Mouse (Mus musculus): Measurements from ENCODE around the gene Kars.

Gene Kars

DNA sequence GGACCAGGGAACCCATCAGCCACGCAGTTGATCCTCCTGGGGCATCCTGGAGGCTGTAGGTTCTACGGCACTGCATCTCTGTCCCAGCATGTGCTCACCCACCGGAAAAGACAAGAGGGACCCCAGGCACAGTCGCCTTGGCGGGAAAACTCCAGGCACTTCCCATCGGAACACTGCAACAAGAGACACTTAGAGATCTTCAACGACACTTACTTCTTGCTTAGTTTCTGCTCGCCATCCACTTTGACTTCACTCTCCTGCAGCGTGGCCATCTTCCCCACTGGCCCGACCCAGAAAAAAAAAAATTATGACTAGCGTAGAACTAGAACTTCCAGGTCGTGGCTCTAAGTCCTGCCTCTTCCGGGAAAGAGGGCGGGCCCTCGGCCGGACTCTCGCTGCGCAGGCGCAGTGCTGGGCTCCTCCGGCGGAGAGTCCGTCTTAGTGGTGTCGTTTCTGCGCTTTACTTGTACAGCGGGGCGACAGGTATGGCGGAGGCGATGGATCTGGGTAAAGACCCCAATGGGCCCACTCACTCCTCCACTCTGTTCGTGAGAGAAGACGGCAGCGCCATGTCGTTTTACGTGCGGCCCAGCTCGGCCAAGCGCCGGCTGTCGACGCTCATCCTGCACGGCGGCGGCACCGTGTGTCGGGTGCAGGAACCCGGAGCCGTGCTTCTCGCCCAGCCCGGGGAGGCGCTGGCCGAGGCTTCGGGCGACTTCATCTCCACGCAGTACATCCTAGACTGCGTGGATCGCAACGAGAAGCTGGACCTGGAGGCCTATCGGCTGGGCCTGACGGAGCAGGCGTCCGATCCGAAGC, at the start of gene Kars, which contains the start of gene Terf2ip:
TSS of gene Kars (minus strand) at position 327 of the 819 bp plus-strand sequence.
TSS of gene Terf2ip (plus strand) at position 402 of the 819 bp plus-strand sequence.
- no peak for TF ChIP-seq GATA4 (IDR thresholded peaks at IDR 0.05; ENCODE audit: insufficient replicate concordance, low read length)

DNA sequence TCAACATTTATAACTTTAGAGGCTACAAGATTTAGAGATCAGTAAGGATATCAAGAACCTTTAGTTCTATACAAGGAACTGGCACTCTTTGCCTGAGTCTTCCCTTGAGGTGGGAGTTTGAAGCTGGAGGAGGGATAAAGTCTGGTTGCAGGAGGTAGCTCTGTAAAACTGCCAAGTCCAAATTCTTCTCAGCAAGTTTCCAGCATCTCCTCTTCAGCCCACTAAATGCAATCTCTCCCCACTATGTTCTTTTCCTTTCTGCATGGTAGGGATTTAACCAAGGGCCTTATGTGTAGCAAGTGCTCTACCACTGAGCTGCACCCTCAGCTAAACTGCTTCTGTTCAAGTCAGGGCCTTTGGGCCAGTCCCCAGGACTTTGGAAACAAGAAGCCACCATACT, 43.3 kb upstream of the Kars start:
- TF ChIP-seq GATA4 (IDR thresholded peaks at IDR 0.05; ENCODE audit: insufficient replicate concordance, low read length): no peak

DNA sequence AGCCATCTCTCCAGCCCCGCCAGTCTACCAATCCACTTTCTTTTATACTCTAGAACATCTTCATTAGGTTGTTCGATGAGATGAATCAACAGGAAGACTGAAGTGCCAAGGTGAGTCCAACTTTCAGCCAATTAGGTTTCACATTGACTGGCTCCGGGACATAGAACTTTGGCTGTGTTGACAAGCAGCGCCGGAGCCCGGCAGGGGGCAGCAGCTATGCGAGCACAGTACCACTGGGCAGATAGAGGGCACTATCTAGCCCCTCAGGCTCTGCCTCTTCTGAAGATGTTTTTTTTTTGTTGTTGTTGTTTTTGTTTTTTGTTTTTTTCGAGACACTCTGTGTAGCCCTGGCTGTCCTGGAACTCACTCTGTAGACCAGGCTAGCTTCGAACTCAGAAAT, 40.4 kb upstream of the Kars start:
- TF ChIP-seq GATA4 (IDR thresholded peaks at IDR 0.05; ENCODE audit: insufficient replicate concordance, low read length): no peak

DNA sequence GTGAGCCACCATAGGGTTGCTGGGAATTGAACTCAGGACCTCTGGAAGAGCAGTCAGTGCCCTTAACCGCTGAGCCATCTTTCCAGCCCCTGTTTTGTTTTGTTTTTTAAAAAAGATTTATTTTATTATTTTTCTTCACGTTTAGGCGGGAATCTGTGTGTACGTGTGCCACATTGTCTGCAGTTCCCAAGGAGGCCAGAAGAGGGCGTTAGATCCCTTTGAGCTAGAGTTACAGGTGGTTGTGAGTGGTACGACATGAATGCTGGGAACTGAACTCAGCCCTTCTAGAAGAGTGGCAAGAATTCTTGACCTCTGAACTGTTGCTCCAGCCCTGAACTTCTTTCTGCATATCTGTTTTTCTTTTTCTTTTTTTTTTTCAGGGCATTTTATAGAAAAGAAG, 38.9 kb upstream of the Kars start:
- no peak for TF ChIP-seq GATA4 (IDR thresholded peaks at IDR 0.05; ENCODE audit: insufficient replicate concordance, low read length)

DNA sequence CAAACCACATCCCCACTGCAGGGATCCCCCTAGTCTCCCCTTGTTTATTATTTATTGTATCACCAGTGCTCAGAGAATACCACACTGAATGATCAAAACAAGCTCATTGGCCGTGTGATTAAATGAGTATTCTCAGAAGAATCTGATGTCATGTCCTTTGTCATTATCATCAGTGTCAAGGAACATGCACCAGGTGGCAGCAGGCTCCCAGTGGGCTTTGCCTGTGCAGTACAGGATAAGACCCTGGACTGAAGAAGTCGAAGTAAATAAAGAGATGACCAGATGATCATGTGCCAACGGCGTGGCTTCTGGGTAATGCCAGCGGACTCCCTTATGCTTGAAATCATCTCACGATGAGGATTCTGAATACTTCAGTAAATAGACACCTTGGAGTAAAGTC, 37.2 kb upstream of the Kars start:
- no peak for TF ChIP-seq GATA4 (IDR thresholded peaks at IDR 0.05; ENCODE audit: insufficient replicate concordance, low read length)

DNA sequence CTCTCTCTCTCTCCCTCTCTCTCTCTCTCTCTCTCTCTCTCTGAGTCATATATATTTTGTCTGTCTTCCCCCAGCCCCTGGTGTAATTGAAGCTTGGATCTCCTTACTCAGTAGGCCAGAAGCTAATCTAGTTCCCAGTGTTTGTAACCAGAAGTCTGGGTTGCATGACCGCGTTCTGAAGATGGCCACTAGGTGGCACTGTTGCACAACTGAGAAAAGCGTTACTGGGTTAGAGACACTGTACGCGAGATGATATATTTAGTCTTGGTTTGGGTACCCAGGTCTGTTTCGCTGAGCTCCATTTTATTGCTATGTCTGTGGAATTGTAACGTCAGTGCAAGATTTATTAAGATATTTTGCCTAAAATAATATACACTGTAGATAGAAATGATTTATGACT, 34.8 kb upstream of the Kars start:
- no peak for TF ChIP-seq GATA4 (IDR thresholded peaks at IDR 0.05; ENCODE audit: insufficient replicate concordance, low read length)

DNA sequence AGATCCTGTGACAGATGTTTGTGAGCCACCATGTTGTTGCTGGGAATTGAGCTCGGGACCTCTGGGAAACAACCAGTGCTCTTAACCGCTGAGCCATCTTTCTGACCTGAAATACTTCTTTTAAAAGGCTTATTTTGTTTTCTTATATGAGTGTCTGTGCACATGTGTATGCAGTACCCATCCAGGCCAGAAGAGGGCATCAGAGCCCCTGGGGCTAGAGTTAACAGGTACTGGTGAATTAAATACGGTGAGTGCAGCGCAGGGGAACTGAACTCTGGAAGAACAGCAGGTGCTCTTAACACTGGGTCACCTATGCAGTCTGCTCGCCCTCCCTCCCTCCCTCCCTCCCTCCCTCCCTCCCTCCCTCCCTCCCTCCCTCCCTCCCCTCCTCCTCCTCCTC, 34.1 kb upstream of the Kars start:
- no peak for TF ChIP-seq GATA4 (IDR thresholded peaks at IDR 0.05; ENCODE audit: insufficient replicate concordance, low read length)

DNA sequence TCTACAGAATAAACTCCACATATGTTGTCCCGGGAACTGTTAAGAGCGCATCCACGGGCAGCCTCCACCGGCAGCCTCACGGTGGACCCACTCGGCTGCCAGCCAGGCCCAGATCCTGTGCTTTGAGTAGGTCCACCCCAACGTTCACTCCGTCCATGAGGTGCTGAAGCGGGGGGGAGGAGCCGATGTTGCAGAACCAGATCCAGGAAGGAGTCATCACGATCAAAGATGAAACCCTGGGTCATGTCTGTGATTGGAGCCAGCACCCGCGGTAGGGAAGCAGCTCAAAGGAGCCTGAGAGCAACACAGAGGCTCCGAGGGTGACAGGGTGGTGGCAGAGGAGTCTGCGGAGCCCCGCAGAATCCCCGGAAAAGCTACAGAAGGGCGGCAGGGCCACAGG, 26.4 kb upstream of the Kars start:
- TF ChIP-seq GATA4 (IDR thresholded peaks at IDR 0.05; ENCODE audit: insufficient replicate concordance, low read length): no peak

DNA sequence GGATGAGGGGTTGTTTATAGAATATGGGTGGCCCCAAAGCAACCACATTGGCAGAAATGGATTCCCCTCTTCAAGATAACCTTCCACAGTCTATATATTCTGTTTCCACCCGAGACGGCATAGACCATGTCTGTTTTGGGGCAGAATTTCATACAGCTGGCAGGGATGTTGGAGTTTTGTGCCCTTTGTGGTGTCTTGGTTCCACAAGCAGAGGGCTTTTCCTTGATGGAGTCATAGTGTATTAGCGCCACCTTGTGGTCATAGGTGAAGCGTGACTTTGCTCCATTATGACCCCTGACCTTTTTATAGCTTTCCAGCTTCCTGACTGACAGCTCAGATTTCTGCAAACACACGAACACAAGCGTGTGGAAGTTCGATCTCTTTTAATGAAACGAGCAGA, 23.5 kb upstream of the Kars start:
- no peak for TF ChIP-seq GATA4 (IDR thresholded peaks at IDR 0.05; ENCODE audit: insufficient replicate concordance, low read length)

DNA sequence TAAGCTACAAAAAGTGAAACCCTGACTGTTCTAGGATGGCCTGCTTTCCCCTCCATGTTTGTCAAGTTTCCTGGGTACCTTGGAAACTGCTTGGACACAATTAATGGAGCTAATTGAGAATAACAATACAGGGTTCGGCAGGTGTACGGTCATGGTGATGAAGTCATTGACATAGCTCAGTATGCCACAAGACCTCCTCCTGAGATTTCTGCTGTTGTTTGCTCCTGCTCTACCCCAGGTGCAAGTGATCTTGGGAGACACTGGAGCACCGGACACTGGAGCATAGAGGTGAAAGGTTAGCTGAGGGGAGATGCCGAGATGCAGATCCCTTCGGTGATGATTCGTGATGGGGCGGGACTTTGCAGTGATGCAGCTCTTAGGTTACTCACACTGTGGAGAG, 21.9 kb upstream of the Kars start:
- TF ChIP-seq GATA4 (IDR thresholded peaks at IDR 0.05; ENCODE audit: insufficient replicate concordance, low read length): no peak

DNA sequence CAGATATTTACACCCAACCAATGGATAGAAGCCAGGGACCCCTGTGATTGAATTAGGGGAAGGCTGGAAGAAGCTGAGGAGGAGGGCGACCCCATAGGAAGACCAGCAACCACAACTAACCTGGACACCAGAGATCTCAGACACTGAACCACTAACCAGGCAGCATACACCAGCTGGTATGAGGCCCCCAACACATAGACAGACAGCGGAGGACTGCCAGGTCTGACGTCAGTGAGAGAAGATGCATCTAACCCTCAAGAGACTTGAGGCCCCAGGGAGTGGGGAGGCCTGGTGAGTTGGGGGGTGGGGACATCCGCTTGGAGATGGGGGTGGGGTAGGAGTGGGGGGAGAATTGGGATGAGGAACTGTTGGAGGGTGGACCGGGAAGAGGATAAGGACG, 19.5 kb upstream of the Kars start:
- TF ChIP-seq GATA4 (IDR thresholded peaks at IDR 0.05; ENCODE audit: insufficient replicate concordance, low read length): no peak

DNA sequence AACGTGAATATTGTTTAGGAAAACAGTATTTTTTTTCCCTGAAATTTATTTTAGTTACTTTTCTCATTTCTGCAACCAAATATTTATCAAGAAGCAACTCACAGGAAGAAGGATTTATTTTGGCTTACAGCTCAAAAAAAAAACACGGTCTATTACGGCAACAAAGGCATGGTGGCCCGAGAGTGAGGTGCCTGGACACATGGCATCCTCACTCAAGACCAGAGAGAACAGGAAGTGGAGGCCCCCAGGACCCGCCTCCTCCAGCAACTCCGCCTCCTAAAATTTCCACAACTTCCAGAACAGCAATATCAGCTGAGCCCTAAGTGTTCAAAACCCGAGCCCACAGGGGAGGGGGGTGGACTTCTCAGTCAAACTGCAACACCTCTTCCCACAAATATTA, 18.3 kb upstream of the Kars start:
- TF ChIP-seq GATA4 (IDR thresholded peaks at IDR 0.05; ENCODE audit: insufficient replicate concordance, low read length): no peak

DNA sequence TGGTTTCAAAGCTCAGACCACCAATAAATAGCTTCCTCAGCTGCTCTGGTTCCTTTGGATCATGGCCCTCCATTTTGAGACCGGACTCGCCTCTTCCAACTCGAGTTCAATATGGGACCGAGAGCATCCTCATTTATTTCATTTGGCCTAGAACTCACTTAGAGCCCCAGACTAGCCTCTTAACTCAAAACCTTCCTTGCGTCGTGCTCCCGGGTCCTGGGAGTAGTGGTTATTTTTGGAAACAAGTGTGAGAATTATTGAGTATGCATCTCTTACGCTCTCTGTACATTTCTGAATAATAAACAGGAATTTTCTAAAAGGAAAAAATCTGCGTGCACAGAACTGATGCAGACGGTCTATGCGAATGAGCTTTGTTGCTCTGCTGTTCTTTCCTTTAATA, 3.8 kb upstream of the Kars start, which contains the start of gene Gm6793:
TSS of gene Gm6793 (minus strand) at position 101 of the 400 bp plus-strand sequence.
- no peak for TF ChIP-seq GATA4 (IDR thresholded peaks at IDR 0.05; ENCODE audit: insufficient replicate concordance, low read length)

DNA sequence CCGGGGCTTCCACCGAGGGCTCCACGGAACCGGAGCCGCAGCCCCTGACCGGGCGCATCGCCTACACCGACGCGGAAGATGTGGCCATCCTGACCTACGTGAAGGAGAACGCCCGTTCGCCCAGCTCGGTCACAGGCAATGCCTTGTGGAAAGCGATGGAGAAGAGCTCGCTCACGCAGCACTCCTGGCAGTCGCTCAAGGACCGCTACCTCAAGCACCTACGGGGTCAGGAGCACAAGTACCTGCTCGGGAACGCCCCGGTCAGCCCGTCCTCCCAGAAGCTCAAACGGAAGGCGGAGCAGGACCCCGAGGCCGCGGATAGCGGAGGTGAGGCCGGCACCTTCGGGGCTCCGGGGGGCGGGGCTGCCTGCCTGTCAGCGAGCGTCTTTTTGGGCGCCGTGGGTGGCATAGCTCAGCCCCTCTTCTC, 706 bp upstream of the Kars start:
- no peak for TF ChIP-seq GATA4 (IDR thresholded peaks at IDR 0.05; ENCODE audit: insufficient replicate concordance, low read length)

DNA sequence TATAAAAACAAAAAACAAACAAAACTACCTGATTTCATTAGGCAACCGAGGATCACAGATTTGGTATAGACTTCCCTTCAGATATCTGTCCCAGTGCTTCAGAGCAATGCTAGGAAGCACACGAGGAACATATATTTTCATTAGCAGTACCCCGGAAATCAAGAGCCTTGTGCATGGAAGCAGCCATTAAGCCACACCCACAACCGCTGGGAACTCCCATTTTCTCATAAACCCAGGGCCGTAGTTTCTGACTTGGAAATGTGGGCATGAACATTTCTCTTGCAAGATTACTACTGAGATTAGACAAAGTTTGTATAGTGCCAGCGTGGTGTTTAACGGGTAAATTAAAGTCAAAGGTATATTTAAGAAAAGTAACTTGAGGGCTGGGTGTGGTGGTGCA, 1.6 kb downstream of the Kars start:
- no peak for TF ChIP-seq GATA4 (IDR thresholded peaks at IDR 0.05; ENCODE audit: insufficient replicate concordance, low read length)

DNA sequence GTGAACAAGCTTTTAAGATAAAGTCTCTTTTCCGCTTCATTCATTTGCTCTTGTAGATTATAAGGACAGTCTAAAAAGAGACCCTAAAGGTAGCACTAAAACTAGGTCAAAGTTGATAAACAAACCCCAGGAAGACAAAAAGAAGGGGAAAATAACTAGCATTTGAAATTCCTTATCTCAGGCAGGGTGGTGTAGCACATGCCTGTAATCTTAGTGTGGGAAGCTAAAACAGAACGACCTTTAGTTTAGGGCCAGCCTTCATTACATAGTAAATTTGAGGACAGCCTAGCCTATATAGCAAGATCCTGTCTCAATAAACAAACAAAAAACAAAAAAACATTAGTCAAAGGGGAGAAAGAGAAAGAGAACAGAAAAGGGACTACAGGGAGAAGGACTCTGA, 3.5 kb downstream of the Kars start:
- no peak for TF ChIP-seq GATA4 (IDR thresholded peaks at IDR 0.05; ENCODE audit: insufficient replicate concordance, low read length)

DNA sequence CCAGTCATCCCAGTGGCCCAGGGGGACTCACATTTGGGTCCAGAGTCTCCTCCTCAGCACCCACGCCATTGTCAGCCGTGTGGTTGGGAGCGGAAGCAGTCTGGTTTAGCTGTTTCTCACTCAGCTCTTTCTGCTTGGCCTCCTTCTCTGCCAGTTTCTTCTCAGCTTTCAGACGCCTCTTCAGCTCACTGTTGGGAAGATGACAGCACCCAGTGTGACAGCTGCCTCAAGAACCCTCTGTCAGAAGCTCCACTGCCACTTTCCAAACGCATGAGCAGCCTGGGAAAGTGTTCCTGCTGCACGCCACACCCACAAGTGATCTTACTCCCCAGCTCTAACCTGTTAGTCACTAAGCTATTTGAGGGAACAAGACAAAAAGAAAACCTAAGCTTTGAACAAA, 5.5 kb downstream of the Kars start:
- TF ChIP-seq GATA4 (IDR thresholded peaks at IDR 0.05; ENCODE audit: insufficient replicate concordance, low read length): no peak

Measured in liver, adult (tissue).